Mouse (Mus musculus): ENCODE measurements around the gene Dnmbp.

The Dnmbp gene

GRCm38 (mm10) chr19:43912775-43913486 is 27.1 kb downstream of the Dnmbp start:
- no peak for DNase-seq (ENCODE audit: inconsistent ontology term)

DNA sequence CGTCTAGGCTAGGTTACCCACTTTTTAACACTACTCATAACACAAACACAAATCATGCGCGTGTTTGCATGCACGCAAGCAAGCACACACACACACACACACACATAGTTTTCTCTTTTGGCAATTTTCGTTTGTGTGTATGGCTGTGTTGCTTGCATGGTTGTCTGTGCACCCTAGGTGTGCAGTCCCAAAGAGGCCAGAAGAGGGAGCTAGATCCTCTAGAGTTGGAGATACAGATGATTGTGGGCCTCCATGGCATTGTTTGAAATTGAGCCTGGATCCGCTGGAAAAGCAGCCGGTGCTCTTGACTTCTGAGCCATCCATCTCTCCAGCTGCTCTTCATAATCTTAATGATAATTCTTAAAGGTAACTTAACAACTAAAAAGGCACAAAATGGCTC is 33.5 kb downstream of the Dnmbp start:
- DNase-seq (ENCODE audit: inconsistent ontology term): no peak

DNA sequence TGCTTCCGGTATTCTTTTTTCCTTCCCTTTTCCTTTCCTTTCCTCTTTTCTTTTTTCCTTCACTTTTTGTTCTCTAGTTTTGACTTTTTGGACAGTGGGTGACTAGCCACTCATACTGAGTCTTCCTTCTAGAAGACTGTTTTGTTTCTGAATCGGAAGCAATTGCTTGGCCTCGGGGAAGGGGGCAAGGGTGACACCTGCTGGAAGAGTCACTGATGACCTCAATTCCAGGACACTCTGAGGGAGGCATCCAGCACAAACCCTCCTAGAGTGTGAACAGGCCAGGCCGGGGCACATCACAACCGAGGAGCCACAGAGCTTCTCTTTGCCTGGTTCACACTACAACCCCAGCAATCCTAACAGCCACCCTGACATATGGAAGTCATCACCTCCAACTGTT is 34.0 kb downstream of the Dnmbp start:
- peak; percentile 84 for DNase-seq (ENCODE audit: inconsistent ontology term)

GRCm38 (mm10) chr19:43905136-43905535 is 34.9 kb downstream of the Dnmbp start:
- DNase-seq (ENCODE audit: inconsistent ontology term): peak; percentile 94

GRCm38 (mm10) chr19:43904327-43904726 is 35.7 kb downstream of the Dnmbp start:
- no peak for DNase-seq (ENCODE audit: inconsistent ontology term)

- DNase-seq (ENCODE audit: inconsistent ontology term): no peak
Measured at GRCm38 (mm10) chr19:43902887-43903286, 37.1 kb downstream of the Dnmbp start.

- no peak for DNase-seq (ENCODE audit: inconsistent ontology term)
Measured at GRCm38 (mm10) chr19:43900690-43901089, 39.3 kb downstream of the Dnmbp start.

GRCm38 (mm10) chr19:43898547-43898946 is 41.4 kb downstream of the Dnmbp start:
- DNase-seq (ENCODE audit: inconsistent ontology term): no peak

GRCm38 (mm10) chr19:43896441-43896840 is 43.5 kb downstream of the Dnmbp start:
- no peak for DNase-seq (ENCODE audit: inconsistent ontology term)

- no peak for DNase-seq (ENCODE audit: inconsistent ontology term)
Measured at GRCm38 (mm10) chr19:43895951-43896350, 44.0 kb downstream of the Dnmbp start.

DNA sequence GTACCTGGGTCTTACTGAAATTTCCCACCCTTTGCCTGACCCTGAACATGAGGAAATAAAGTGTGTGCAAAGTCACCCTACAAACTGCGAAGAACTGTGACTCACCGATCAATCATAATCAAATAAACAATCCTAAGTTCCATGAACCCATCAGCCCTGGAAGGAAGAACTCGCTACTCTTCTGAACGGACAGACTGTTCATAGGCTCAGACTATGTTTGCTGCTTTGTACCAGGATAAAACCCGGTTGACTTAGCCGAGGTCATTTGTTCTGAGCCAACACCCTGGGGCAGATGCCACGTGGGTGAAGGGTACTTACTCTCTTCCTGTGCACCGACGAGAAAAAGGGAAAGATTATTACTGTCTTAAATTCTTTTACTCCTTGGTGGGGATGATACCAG is 45.2 kb downstream of the Dnmbp start:
- DNase-seq (ENCODE audit: inconsistent ontology term): no peak

DNA sequence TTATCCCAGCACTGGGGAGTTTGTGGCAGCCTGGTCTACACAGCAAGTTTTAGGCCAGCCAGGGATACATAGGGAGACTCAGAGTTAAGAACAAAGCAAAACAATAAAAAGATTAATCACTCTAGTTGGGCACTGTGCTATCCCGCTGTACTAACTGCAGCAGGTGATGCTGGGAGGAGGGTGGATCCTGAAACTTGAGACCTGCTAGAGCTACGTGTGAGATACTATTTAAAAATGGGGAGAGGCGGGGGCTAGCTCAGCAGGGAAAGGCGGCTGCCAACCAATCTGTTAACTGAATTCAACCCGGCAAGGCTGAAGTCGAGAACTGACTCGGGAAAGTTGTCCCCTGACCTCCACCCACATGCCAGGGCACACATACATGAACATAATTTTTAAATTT is 45.9 kb downstream of the Dnmbp start:
- DNase-seq (ENCODE audit: inconsistent ontology term): no peak

GRCm38 (mm10) chr19:43890487-43890886 is 49.5 kb downstream of the Dnmbp start:
- no peak for DNase-seq (ENCODE audit: inconsistent ontology term)

DNA sequence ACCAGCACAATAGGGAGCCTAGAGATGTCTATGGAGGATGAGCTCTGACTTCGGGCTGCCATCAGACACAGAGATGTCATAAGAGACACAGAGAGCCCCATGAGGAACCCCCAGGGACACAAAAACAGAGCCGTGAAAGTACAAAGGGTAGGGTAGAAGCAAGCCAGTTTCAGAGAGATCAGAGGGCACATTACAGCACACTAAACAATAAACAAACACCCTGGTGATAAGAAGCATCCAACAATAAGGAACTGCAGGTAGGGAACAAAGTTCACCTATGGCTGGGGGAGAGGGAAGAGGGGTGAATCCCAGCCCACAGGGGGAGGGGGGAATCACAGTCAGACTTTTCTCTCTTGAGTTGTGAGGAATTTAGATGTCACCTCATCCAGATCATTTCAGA is 52.3 kb downstream of the Dnmbp start:
- DNase-seq (ENCODE audit: inconsistent ontology term): no peak

DNA sequence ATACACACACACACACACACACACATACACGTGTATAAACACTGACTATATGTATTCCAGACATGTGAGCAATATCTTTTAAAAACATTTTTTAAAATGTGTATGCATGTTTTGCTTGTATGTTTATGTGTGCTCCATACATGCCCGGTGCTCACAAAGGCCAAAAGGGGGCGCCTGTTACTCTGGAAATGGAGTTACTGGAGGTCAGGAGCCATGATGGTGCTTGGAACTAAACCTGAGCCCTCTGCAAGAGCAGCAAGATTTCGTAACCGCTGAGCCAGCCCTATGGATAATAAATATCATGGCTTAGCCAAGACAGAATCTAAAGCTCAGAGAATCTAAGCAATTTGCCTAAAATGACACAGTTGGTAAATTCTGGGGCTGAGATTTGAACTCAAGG is 52.7 kb downstream of the Dnmbp start:
- no peak for DNase-seq (ENCODE audit: inconsistent ontology term)

- no peak for DNase-seq (ENCODE audit: inconsistent ontology term)
Measured at GRCm38 (mm10) chr19:43886371-43887099, 53.5 kb downstream of the Dnmbp start.

DNA sequence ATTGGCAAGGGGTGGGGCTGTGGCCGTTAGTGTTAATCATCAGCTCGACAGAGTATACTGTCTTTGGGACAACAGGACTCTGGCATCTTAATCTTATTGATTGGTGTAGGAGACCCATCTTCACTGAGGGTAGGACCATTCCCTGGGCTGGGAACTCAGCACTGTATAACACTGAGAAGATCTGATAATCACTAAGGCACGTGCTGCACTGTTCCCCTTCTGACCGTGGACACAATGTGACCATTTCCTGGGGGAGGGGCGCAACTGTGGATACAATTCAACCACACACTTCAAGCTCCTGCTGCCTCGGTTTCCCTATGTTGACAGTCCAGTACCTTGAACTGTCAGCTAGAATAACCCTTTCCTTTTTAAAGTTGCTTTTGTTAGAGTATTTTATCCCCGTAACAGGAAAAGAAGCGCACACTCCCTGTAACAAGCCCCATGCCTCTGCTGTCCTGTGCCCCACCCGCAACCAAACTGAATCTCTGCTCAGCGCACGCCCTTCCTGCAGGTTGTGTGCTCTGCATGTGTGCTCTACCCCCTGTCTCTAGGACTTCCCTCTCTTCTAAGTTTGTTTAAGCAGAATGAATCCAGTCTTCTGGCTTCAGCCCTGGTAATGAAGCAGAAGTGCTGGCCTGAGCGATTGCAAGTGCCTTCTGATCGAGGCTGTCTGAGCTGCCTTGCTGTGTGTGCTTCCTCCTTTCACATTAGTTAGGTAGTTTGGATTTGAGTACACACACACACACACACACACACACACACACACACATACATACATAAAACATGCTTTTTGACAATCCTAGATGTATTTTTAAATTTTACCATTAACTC is 55.1 kb downstream of the Dnmbp start:
- DNase-seq (ENCODE audit: inconsistent ontology term): no peak

DNA sequence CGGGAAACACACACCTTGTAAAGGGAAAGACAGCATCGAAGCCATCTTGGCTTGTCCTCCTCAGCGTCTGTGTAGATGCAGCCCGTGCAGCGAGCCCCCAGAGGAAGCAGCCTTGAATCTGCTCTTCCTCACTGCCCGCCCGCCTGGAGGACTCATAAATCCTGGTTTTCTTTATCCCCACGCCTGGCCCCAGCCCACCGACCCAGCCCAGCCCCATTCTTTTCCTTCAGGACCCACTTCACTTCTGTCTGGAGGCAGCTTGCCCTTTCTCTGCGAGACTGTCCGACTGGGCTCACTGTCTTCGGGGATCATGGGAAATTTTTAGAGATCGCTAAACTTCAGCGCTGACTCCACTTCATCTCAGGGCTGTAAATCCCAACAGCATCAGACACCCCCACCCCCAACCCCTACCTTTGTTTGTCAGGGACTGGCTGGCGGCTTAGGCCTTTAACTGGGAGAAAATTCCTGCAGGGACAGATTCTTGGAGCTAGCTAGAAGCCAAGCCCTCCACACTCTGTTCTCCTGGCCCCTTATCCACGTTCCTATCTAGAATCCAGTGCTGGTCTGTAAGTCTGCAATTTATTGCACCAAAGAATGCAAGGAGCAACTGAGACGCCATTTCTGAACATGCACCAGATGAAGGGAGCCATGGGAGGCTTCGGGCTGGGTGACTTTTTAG is 57.0 kb downstream of the Dnmbp start:
- no peak for DNase-seq (ENCODE audit: inconsistent ontology term)

- DNase-seq (ENCODE audit: inconsistent ontology term): no peak
Measured at GRCm38 (mm10) chr19:43881615-43882014, 58.4 kb downstream of the Dnmbp start.

DNA sequence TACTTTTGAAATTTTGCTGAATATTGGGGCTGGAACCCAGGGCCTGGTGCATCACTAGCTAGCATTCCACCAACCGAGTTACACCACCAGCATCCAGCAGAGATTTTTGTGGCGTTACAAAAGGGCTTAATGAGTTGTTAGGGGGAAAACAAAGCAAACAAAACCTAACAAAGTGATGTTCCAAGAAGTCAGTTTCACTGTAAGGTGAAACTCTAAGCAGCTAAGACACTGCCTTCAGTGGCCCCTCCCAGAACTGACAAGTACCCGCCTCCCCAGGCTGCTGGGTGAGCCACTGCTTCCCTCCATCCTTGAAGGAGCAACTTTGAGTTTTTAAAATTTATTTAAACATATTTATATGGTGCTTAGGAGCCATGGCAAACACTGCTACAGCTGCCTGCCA is 59.6 kb downstream of the Dnmbp start:
- DNase-seq (ENCODE audit: inconsistent ontology term): no peak

DNA sequence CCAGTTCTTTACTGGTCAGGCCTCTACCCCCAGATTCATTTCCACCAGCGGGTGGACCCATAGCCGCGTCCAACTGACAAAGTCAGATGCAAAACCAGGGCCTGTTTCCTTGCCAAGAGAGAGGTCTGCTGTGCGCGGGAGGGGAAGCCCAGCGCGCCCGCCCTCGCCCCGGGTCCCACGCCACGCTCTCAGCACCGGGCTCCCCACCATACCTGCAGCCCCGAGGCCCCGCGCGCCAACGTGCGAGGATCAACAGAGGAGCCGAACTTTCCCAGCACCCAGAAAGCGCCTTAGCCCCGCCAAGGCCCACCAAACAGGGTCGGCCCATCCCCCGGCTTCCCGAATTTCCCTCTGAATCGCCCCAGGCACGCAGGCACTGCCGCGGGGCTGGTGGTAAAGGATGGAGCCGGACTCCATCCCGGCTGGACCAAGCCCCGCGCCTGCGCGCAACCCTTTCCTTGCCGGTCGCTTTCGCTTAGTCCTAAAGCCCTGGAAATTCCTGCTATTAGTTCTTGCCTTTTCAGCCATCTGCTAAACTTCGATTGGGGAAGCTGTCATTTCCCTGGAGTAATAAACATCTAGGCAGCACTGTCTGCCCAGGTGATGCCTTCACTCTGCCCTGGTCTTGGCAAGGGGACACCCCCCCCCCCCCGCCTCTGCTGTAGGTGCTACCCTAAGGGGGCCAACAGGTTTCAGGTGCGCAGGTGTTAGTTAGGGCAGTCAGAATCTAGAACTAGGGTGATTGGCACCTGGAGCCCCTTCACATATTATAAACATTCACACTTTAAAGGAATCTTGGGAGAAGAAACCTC is 60.4 kb downstream of the Dnmbp start:
- peak; percentile 94 for DNase-seq (ENCODE audit: inconsistent ontology term)

Measured in Muller cell, postnatal 12 days (primary cell).